Mouse (Mus musculus) heart, adult 2 months (tissue): ENCODE results near the gene Gm43191.

Experiments
- CTCF ChIP-seq: fragments of 200-600 bp; IDR thresholded peaks from 2 replicates; pipeline ENCODE4 v1.8.1; 2022; ENCODE audit warnings: antibody characterized with exemption, mild to moderate bottlenecking, moderate library complexity
- EP300 ChIP-seq: fragments of 200-500 bp; IDR thresholded peaks from 2 replicates; pipeline ENCODE4 v1.6.1; 2011; ENCODE audit warnings: low read depth, low read length, control low read depth; ENCODE audit not compliant: insufficient read depth
- POLR2A ChIP-seq: fragments of 200-500 bp; IDR thresholded peaks from 2 replicates; pipeline ENCODE4 v1.6.1; 2011; ENCODE audit warnings: mild to moderate bottlenecking, low read depth, low read length, control low read depth; ENCODE audit not compliant: insufficient read depth

GRCm38 (mm10) chr3:116695666-116695985 lies 14.6 kb upstream of the Gm43191 start:
- TF ChIP-seq CTCF (no peak), POLR2A (no peak), EP300 (no peak)
